Mouse (Mus musculus): Measurements from ENCODE around the gene Dact1.

DNA sequence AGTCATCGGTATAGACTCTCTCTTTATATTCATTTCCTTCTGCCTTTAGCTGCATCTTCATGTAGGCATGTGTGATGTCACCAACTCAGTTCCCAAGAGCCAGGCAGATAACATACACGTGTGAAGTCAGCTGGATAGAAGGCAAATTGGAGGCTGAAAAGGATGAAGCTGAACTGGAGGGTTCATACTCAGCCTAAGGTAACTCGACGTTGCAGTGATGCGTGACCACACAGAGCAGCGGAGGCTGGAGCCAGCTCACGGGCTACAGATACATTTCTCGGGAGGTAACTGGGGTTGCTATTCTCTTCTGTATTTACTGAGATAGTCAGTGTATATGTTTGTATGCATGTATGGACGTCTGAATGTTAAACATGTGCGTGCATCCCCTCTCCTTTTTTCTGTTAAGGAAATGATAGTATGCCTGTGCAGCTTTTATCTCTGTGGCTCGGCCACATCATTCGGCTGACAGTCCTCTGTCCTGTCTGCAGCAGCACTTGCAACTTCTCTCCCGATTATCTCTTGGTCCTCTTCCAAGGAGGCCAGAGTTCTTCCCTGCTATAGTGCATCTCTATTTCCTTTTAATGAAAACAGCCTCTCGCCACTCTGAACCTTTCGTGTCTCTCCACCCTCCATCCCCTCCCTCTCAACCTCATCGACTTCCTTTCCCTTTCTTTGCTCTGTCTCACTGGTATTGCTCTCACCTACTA is 29.6 kb downstream of the Dact1 start:
- TF ChIP-seq CTCF (IDR thresholded peaks at IDR 0.05) (no peak), EP300 (IDR thresholded peaks at IDR 0.05) (no peak)

All from lung, postnatal 0 days (tissue).